Mouse (Mus musculus): ENCODE data around the gene Fam20b. TPM values are rescaled to one million over a fixed set of nuclear protein-coding genes. Genes with fewer than 3 reads are reported as not detected.

Fam20b gene
- polyA plus RNA-seq, 1 experiment from 2014 or later, result 30.5 TPM

GRCm38 (mm10) chr1:156644780-156645523, 73.9 kb downstream of the Fam20b start:
- Histone ChIP-seq H3K27ac (no peak overlapping the region), H3K4me3 (replicated peaks; ENCODE audit: low read depth, low read length) (no peak overlapping the region), H3K9me3 (replicated peaks; ENCODE audit: low read length) (no peaks in the 10 kb centered on the region), H3K9ac (ENCODE audit: low read depth, low read length) (no peak overlapping the region), H3K4me1 (replicated peaks; ENCODE audit: insufficient read depth, low read length) (no peaks in the 10 kb centered on the region), H3K36me3 (ENCODE audit: insufficient read depth, low read length) (peaks cover 19% of the 10 kb centered on the region), H3K27me3 (ENCODE audit: insufficient read depth, low read length) (no peaks in the 10 kb centered on the region), H3K4me2 (ENCODE audit: low read length) (no peak overlapping the region)
- TF ChIP-seq CTCF (IDR thresholded peaks at IDR 0.05; ENCODE audit: low read depth), result no peak
- WGBS, result 58% methylated on average over 13 of the region's 13 CpGs
- peak; percentile 14 for DNase-seq (ENCODE audit: low spot score)
- ATAC-seq (replicated peaks; ENCODE audit: low FRiP score, low read depth), result 0 out of 2 replicates have a peak, but pooled peaks have one; percentile 56

- ATAC-seq (replicated peaks; ENCODE audit: low FRiP score, low read depth) (no peak), DNase-seq (ENCODE audit: low spot score) (no peak)
- H3K9ac ChIP-seq (ENCODE audit: low read depth, low read length), result no peak overlapping the region
- H3K4me2 ChIP-seq (ENCODE audit: low read length), result no peak overlapping the region
- peaks cover 22% of the 10 kb centered on the region for H3K36me3 ChIP-seq (ENCODE audit: insufficient read depth, low read length)
- no peaks in the 10 kb centered on the region for H3K27me3 ChIP-seq (ENCODE audit: insufficient read depth, low read length)
- WGBS, result 58% methylated on average over 10 of the region's 10 CpGs
- no peak overlapping the region for H3K27ac ChIP-seq
- H3K9me3 ChIP-seq (replicated peaks; ENCODE audit: low read length), result no peaks in the 10 kb centered on the region
- TF ChIP-seq CTCF (IDR thresholded peaks at IDR 0.05; ENCODE audit: low read depth), result no peak
- H3K4me1 ChIP-seq (replicated peaks; ENCODE audit: insufficient read depth, low read length), result no peaks in the 10 kb centered on the region
- no peak overlapping the region for H3K4me3 ChIP-seq (replicated peaks; ENCODE audit: low read depth, low read length)
Observed at GRCm38 (mm10) chr1:156644061-156644460, 74.8 kb downstream of the Fam20b start.

- Histone ChIP-seq H3K27me3 (ENCODE audit: insufficient read depth, low read length) (no peaks in the 10 kb centered on the region), H3K36me3 (ENCODE audit: insufficient read depth, low read length) (peaks cover 22% of the 10 kb centered on the region), H3K4me1 (replicated peaks; ENCODE audit: insufficient read depth, low read length) (no peaks in the 10 kb centered on the region), H3K9me3 (replicated peaks; ENCODE audit: low read length) (no peaks in the 10 kb centered on the region), H3K4me3 (replicated peaks; ENCODE audit: low read depth, low read length) (no peak overlapping the region), H3K4me2 (ENCODE audit: low read length) (no peak overlapping the region), H3K27ac (no peak overlapping the region), H3K9ac (ENCODE audit: low read depth, low read length) (no peak overlapping the region)
- DNase-seq (ENCODE audit: low spot score), result no peak
- no peak; the same call in 1 of the 2 replicates for ATAC-seq (replicated peaks; ENCODE audit: low FRiP score, low read depth)
- no peak for TF ChIP-seq CTCF (IDR thresholded peaks at IDR 0.05; ENCODE audit: low read depth)
- 55% methylated on average over 12 of the region's 12 CpGs for WGBS
Observed at GRCm38 (mm10) chr1:156642813-156643212, 76.1 kb downstream of the Fam20b start.

- Histone ChIP-seq H3K36me3 (ENCODE audit: insufficient read depth, low read length) (peaks cover 23% of the 10 kb centered on the region), H3K4me1 (replicated peaks; ENCODE audit: insufficient read depth, low read length) (no peaks in the 10 kb centered on the region), H3K27me3 (ENCODE audit: insufficient read depth, low read length) (no peaks in the 10 kb centered on the region), H3K9me3 (replicated peaks; ENCODE audit: low read length) (no peaks in the 10 kb centered on the region), H3K27ac (no peak overlapping the region), H3K9ac (ENCODE audit: low read depth, low read length) (no peak overlapping the region), H3K4me2 (ENCODE audit: low read length) (no peak overlapping the region), H3K4me3 (replicated peaks; ENCODE audit: low read depth, low read length) (no peak overlapping the region)
- TF ChIP-seq CTCF (IDR thresholded peaks at IDR 0.05; ENCODE audit: low read depth), result no peak
- ATAC-seq (replicated peaks; ENCODE audit: low FRiP score, low read depth) (no peak), DNase-seq (ENCODE audit: low spot score) (no peak)
- WGBS, result 88% methylated on average over 10 of the region's 10 CpGs
Observed at GRCm38 (mm10) chr1:156641808-156642207, 77.1 kb downstream of the Fam20b start.

GRCm38 (mm10) chr1:156640577-156640976, 78.3 kb downstream of the Fam20b start:
- Histone ChIP-seq H3K4me1 (replicated peaks; ENCODE audit: insufficient read depth, low read length) (no peaks in the 10 kb centered on the region), H3K27me3 (ENCODE audit: insufficient read depth, low read length) (no peaks in the 10 kb centered on the region), H3K9me3 (replicated peaks; ENCODE audit: low read length) (no peaks in the 10 kb centered on the region), H3K36me3 (ENCODE audit: insufficient read depth, low read length) (peaks cover 29% of the 10 kb centered on the region), H3K9ac (ENCODE audit: low read depth, low read length) (no peak overlapping the region), H3K4me2 (ENCODE audit: low read length) (no peak overlapping the region), H3K27ac (no peak overlapping the region), H3K4me3 (replicated peaks; ENCODE audit: low read depth, low read length) (no peak overlapping the region)
- ATAC-seq (replicated peaks; ENCODE audit: low FRiP score, low read depth) (no peak), DNase-seq (ENCODE audit: low spot score) (no peak)
- 76% methylated on average over 4 of the region's 4 CpGs for WGBS
- peak; percentile 62 for TF ChIP-seq CTCF (IDR thresholded peaks at IDR 0.05; ENCODE audit: low read depth)

- DNase-seq (ENCODE audit: low spot score) (no peak), ATAC-seq (replicated peaks; ENCODE audit: low FRiP score, low read depth) (no peak)
- H3K27me3 ChIP-seq (ENCODE audit: insufficient read depth, low read length), result no peaks in the 10 kb centered on the region
- TF ChIP-seq CTCF (IDR thresholded peaks at IDR 0.05; ENCODE audit: low read depth), result no peak
- 86% methylated on average over 5 of the region's 5 CpGs for WGBS
- no peak overlapping the region for H3K27ac ChIP-seq
- no peak overlapping the region for H3K9ac ChIP-seq (ENCODE audit: low read depth, low read length)
- no peak overlapping the region for H3K4me3 ChIP-seq (replicated peaks; ENCODE audit: low read depth, low read length)
- H3K9me3 ChIP-seq (replicated peaks; ENCODE audit: low read length), result no peaks in the 10 kb centered on the region
- H3K4me2 ChIP-seq (ENCODE audit: low read length), result no peak overlapping the region
- peaks cover 37% of the 10 kb centered on the region for H3K36me3 ChIP-seq (ENCODE audit: insufficient read depth, low read length)
- H3K4me1 ChIP-seq (replicated peaks; ENCODE audit: insufficient read depth, low read length), result no peaks in the 10 kb centered on the region
Observed at GRCm38 (mm10) chr1:156639455-156639854, 79.4 kb downstream of the Fam20b start.
